ENCODE assay signal across 28 mouse cellular contexts in the genomic region with DNA sequence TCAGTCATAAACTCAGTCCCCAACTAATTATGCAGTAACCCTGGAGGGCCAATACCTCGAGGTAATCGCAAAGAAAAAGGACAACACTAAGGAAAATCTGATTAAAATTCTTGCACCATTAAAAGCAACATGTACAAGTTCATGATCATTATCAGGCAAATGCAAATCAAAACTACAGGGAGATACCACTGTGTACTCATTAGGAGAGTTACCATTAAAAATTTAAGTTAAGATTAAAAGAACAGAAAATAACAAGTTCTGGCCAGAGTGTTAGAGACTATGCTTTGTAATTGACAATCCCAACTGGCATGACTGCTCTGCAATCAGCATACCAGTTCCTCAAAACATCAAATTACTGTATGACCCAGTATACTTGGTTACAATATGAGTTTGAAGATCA. TPM values are rescaled to one million over a fixed set of nuclear protein-coding genes. Genes with fewer than 3 reads are reported as not detected.
"Had no signal": no experiment of that assay in that cellular context is flagged by ENCODE, and none has a peak within 500 bp of the region (broad histone marks: within the 10 kb centered on the region; RNA-seq: fewer than 3 reads in every experiment).

No protein-coding gene starts in this region.

- DNase-seq: liver, embryonic 13.5 days; liver, postnatal 0 days; lung, adult 2 months; lung, postnatal 14 days; lung, postnatal 36 days; retina, postnatal 1 day; right cerebral cortex, adult 18-20 months; right cerebral cortex, postnatal 25 days; right cerebral cortex, postnatal 4 days; spleen, adult 18-20 months; thymus, adult 18-20 months; thymus, postnatal 14 days; thymus, postnatal 36 days had no signal

- H3K27me3 ChIP-seq: liver, embryonic 13.5 days; liver, embryonic 15.5 days; lung, embryonic 15.5 days; megakaryocyte, embryonic 14.5 days; neural tube, embryonic 13.5 days; neural tube, embryonic 15.5 days had no signal

- H3K27ac ChIP-seq: liver, embryonic 13.5 days; liver, embryonic 15.5 days; lung, embryonic 15.5 days; macrophage; neural tube, embryonic 13.5 days; neural tube, embryonic 15.5 days had no signal

- H3K4me1 ChIP-seq: liver, embryonic 13.5 days; liver, embryonic 15.5 days; lung, embryonic 15.5 days; megakaryocyte, embryonic 14.5 days; neural tube, embryonic 13.5 days; neural tube, embryonic 15.5 days had no signal

- H3K4me2 ChIP-seq: liver, embryonic 11.5 days; liver, embryonic 13.5 days; liver, embryonic 15.5 days; lung, embryonic 15.5 days; neural tube, embryonic 13.5 days; neural tube, embryonic 15.5 days had no signal

- ATAC-seq: liver, postnatal 0 days; lung, postnatal 0 days had no signal

- H3K9ac ChIP-seq: liver, embryonic 13.5 days; liver, embryonic 15.5 days; liver, postnatal 0 days; lung, embryonic 15.5 days; neural tube, embryonic 13.5 days; neural tube, embryonic 15.5 days had no signal

- H3K4me3 ChIP-seq: liver, embryonic 13.5 days; liver, embryonic 15.5 days; lung, embryonic 15.5 days; megakaryocyte, embryonic 14.5 days; myocyte; neural tube, embryonic 13.5 days; neural tube, embryonic 15.5 days had no signal

- H3K36me3 ChIP-seq: liver, embryonic 13.5 days; liver, embryonic 15.5 days; lung, embryonic 15.5 days; neural tube, embryonic 13.5 days; neural tube, embryonic 15.5 days had no signal

- H3K9me3 ChIP-seq: liver, embryonic 13.5 days; liver, embryonic 15.5 days; lung, embryonic 15.5 days; megakaryocyte, embryonic 14.5 days; neural tube, embryonic 13.5 days; neural tube, embryonic 15.5 days had no signal

RNA-seq across cellular contexts. Expression of a gene that starts 0.7 kb away (rescaled TPM):
- total RNA-seq: megakaryocyte progenitor cell, adult 5-6 weeks had no signal
- polyA plus RNA-seq: liver, embryonic 11.5 days; liver, embryonic 13.5 days; liver, embryonic 15.5 days; liver, postnatal 0 days; lung, adult 2 months; lung, embryonic 15.5 days; lung, postnatal 0 days; macrophage; myocyte; neural tube, embryonic 11.5 days; neural tube, embryonic 13.5 days; small intestine, adult 2 months; stomach, embryonic 14.5 days; stomach, embryonic 16.5 days; thymus, postnatal 0 days had no signal

RNA-seq across cellular contexts. Expression of a gene that starts 8.8 kb away (rescaled TPM):
- total RNA-seq: megakaryocyte progenitor cell, adult 5-6 weeks had no signal
- polyA plus RNA-seq: liver, embryonic 11.5 days; liver, embryonic 13.5 days; liver, embryonic 15.5 days; liver, postnatal 0 days; lung, adult 2 months; lung, embryonic 15.5 days; lung, postnatal 0 days; macrophage; myocyte; neural tube, embryonic 11.5 days; neural tube, embryonic 13.5 days; neural tube, embryonic 15.5 days; small intestine, adult 2 months; stomach, embryonic 14.5 days; stomach, embryonic 16.5 days; thymus, postnatal 0 days had no signal

RNA-seq across cellular contexts. Expression of a gene that starts 25.3 kb away (rescaled TPM):
- total RNA-seq: megakaryocyte progenitor cell, adult 5-6 weeks had no signal
- polyA plus RNA-seq: liver, embryonic 11.5 days; liver, embryonic 13.5 days; liver, embryonic 15.5 days; liver, postnatal 0 days; lung, adult 2 months; lung, embryonic 15.5 days; lung, postnatal 0 days; macrophage; myocyte; neural tube, embryonic 11.5 days; neural tube, embryonic 13.5 days; neural tube, embryonic 15.5 days; small intestine, adult 2 months; stomach, embryonic 14.5 days; stomach, embryonic 16.5 days; thymus, postnatal 0 days had no signal

RNA-seq across cellular contexts. Expression of a gene that starts 31.8 kb away (rescaled TPM):
- total RNA-seq: megakaryocyte progenitor cell, adult 5-6 weeks had no signal
- polyA plus RNA-seq: liver, embryonic 11.5 days; liver, embryonic 13.5 days; liver, embryonic 15.5 days; liver, postnatal 0 days; lung, adult 2 months; lung, embryonic 15.5 days; lung, postnatal 0 days; macrophage; myocyte; neural tube, embryonic 11.5 days; neural tube, embryonic 15.5 days; small intestine, adult 2 months; stomach, embryonic 14.5 days; stomach, embryonic 16.5 days; thymus, postnatal 0 days had no signal

RNA-seq across cellular contexts. Expression of a gene that starts 32.1 kb away (rescaled TPM):
- total RNA-seq: megakaryocyte progenitor cell, adult 5-6 weeks had no signal
- polyA plus RNA-seq: liver, embryonic 11.5 days; liver, embryonic 13.5 days; liver, embryonic 15.5 days; liver, postnatal 0 days; lung, adult 2 months; lung, embryonic 15.5 days; lung, postnatal 0 days; macrophage; myocyte; neural tube, embryonic 11.5 days; neural tube, embryonic 13.5 days; neural tube, embryonic 15.5 days; small intestine, adult 2 months; stomach, embryonic 14.5 days; stomach, embryonic 16.5 days; thymus, postnatal 0 days had no signal
